Mouse (Mus musculus): ENCODE data around the gene Efcab11.

DNA sequence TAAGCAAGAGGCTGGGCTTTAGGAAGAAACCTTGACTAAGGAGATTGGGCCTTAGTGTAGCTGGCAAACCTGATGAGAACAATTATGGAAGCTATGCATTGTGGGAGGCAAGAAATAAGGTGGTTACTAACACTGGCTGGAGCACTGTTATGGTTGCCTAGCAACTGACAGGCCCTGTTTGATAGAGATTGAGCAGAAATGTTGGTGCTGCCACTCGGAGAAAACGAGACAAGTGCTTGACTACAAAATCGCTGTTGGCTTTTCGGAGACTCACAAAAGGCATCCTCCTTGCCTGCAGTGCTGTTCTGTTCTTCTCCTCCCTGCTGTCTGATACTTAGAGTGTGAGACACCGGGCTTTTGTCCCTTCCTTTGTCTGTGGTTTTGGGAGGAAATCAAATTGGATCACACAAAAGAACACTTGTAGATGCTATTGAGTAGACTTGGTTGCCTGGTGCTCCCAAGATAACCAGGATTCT lies 38.9 kb upstream of the Efcab11 start:
- TF ChIP-seq CTCF (IDR thresholded peaks at IDR 0.05; ENCODE audit: low read depth, low read length): no peak
- TF ChIP-seq TAL1 (conservative IDR thresholded peaks at IDR 0.05; ENCODE audit: low read depth, low read length): no peak
- TF ChIP-seq GATA1 (IDR thresholded peaks at IDR 0.05; ENCODE audit: borderline replicate concordance, low read length): no peak
